Mouse (Mus musculus) Muller cell, postnatal 12 days (primary cell): ENCODE measurements around the gene Npw.

Experiments used
- DNase-seq: peaks from one replicate; pipeline ENCODE4 v3.0.0-alpha.2; 2015; ENCODE audit errors: inconsistent ontology term

Npw gene

GRCm38 (mm10) chr17:24658017-24658758 is at the start of gene Npw:
Gene Npw, minus strand, starts transcription at chr17:24658457.
- peak; percentile 51 for DNase-seq

DNA sequence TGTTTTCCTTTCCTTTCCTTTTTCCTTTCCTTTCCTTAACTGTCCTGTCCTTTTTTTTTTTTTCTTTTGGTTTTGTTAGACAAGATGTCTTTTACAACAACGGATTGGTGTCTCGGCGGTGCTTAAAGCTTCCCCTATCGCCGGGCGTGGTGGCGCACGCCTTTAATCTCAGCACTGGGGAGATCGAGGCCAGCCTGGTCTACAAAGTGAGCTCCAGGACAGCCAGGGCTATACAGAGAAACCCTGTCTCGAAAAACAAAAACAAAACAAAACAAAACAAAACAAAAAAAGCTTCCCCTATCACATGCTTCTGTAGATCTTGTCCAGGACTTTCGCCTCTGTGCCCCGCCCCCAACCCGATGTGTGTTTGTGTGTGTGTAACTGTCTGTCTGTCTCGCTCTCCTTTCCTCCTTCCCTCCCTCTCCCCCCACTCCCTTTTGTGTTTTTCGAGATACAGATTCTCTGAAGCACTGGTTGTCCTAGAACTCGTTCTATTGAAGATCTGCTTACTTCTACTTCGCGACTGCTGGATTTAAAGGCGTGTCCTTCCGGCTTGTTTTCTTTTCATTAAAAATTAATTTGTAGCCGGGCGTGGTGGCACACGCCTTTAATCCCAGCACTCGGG is 49.7 kb upstream of the Npw start:
- peak; percentile 59 for DNase-seq

DNA sequence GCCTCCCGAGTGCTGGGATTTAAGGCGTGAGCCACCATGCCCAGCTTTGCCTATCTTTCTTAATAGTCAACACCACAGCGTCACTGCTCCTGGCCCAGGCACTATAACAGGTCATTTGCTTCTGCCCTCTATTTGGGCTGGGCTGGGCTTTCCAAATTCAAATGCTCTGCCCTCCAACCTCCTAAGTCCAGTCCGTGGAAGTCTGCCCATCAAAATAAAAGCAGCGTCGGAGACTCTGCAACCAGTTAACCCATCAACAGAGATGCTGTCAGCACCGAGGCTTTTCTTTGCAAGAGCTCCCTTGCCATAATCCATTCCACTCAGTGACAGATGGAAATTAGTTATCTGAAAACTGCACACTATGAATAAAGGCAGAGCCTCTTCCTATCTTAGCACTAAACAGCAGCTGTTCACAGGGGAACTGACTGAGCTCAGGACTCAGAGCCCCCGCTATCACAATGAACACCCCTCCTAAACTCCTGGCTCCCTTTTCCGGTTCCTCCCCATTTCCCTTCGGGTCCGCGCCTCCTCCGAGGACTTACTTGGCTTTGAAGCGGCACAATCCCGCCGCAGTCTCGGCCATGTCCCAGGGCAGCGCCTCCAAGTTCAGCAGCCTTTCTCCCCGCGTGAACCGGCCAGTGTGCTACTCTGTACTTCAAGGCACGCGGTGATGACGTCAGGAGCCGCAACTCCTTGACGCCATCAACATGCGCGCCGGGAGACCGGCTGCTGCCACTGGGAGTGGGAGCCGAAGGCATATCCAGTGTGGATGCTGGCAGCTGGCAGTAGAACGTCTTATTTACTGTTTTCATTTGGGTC is 48.9 kb upstream of the Npw start, which contains the start of gene Tbl3:
Gene Tbl3 (minus strand): TSS at position 679 of the 819 bp plus-strand sequence.
- DNase-seq = peak; percentile 89

DNA sequence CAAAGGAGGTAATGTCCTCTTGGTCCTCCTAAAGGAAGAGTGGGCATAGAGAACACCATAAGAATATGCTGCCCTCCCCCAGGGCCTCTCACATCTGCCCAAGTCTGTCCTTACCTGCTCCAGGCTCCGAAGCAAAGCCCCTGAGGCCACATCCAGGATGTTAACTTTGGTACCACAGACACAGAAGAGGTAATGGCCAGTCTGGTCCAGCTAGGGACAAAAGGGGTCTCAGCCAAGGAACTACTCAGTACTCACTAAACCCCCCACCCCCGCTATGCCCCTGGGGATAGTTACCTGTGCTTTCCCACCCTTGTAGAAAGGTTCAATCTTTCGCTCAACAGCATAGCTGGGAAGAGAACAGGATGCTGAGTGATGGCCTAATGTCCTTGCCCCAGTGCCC is 47.6 kb upstream of the Npw start:
- no peak for DNase-seq

GRCm38 (mm10) chr17:24701251-24701650 is 43.0 kb upstream of the Npw start:
- DNase-seq = no peak

DNA sequence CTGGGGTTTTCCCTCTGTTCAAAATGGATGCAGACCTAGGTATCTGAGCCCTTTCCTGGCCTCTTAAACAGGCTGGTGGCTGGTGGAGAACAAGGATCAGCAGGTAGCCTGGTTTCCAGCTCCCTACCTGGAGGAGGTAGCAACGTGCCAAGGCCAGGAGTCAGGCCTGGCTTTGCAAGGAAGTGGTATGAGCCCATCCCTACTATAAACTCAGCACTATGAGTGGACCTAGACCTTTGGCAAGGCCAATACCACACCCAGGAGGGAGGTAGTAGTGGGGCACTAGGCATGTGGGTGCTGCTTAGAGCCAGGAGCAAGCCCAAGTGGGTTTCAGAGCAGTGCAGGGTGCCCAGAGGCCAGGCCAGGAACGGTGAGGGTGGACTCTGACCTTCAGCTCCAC is 41.2 kb upstream of the Npw start:
- no peak for DNase-seq

- no peak for DNase-seq
Measured at GRCm38 (mm10) chr17:24698715-24699114, 40.5 kb upstream of the Npw start.

GRCm38 (mm10) chr17:24697985-24698384 is 39.7 kb upstream of the Npw start:
- DNase-seq = peak; percentile 54

GRCm38 (mm10) chr17:24696011-24696697 is 37.9 kb upstream of the Npw start, which contains the start of the genes Gfer and Noxo1:
Gene Gfer, minus strand, starts transcription at chr17:24696156.
Gene Noxo1, plus strand, starts transcription at chr17:24696234.
- peak; percentile 94 for DNase-seq

- no peak for DNase-seq
Measured at GRCm38 (mm10) chr17:24695326-24696010, 37.2 kb upstream of the Npw start.

DNA sequence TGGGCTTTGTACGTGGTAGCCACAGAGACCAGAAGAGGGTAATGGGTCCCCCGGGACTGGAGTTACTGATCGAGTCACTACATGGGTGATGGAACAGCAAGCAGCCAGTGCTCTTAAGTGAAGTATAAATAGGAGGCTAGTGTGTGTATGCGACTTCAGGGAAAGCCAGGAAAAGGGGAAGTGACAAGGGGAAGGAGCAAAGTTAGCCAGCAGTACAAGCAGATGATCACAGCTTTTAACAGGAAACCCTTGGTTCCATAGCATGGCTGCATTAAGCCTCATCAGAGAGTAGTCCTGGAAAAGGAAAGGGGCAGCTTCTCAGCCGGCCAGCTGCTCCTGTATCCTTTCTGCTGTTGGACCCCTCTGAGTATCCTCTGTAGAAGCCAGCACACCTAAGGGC is 34.1 kb upstream of the Npw start:
- no peak for DNase-seq

- DNase-seq = peak; percentile 49
Measured at GRCm38 (mm10) chr17:24689251-24690081, 31.2 kb upstream of the Npw start, which contains the start of gene Syngr3. Gene Syngr3, minus strand, starts transcription at chr17:24689955.

GRCm38 (mm10) chr17:24687599-24687998 is 29.3 kb upstream of the Npw start:
- DNase-seq = no peak

- peak; percentile 68 for DNase-seq
Measured at GRCm38 (mm10) chr17:24687146-24687595, 28.9 kb upstream of the Npw start.

GRCm38 (mm10) chr17:24686514-24686913 is 28.3 kb upstream of the Npw start:
- DNase-seq = peak; percentile 30

- DNase-seq = no peak
Measured at GRCm38 (mm10) chr17:24677500-24678080, 19.3 kb upstream of the Npw start.

DNA sequence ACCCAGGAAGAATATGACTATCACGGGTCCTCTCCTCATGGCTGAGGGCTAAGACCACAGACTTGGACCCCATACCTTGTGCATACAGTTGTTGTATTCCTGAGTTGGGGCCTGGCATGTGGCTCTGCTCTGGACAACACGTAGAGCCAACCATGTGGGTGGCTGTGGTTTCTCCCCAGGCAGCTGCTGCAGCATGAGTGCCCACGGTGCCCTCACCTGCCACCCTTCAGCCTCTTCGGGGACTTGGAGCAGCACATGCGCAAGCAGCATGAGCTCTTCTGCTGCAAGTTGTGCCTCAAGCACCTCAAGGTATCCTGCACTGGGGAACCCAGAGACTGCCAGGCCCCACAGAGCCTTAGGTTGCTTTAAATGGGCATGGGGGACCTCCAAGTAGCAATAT is 18.6 kb upstream of the Npw start:
- no peak for DNase-seq

GRCm38 (mm10) chr17:24676187-24676586 is 17.9 kb upstream of the Npw start:
- peak; percentile 30 for DNase-seq

DNA sequence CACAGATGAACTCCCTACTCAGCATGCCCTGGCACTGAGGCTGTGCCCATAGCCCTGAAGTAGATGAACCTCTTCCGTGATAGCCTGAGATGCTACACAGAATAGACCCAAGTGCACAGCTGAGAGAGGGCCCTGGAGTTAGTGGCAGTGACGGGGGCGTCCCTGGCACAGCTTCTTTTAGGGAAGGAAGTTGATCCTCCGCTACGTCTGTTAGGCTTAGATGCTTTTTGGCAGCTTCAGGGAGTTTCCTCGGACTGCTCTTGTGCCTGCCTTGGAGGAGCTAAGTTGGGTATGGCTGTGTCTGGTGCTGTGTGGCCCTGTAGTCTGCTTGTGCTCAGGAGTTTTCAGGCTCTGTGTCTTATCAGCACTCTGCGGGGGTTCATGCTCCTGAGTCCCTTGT is 16.0 kb upstream of the Npw start:
- no peak for DNase-seq

DNA sequence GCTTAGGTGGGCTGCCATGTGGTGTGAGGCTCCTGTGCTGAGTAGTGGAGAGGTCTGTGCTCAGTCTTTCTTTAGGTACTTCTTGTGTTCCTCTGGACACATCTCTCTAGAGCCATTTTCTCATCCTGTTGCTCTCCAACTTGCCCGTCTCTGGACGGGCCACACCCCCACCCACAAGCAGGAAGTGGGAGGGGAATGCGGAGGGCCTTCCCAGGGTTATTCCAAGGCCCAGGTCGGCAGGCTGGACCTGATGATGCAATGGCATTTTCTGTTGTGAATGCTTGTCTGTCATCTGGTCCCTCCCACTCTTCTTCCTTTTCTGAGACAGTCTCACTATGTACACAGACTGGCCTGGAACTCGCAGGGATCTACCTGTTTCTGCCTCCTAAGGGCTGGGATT is 13.9 kb upstream of the Npw start:
- peak; percentile 66 for DNase-seq
